ENCODE assay signal across 8 mouse cellular contexts in genomic region chr1:34438381-34439051, GRCm38 (mm10). TPM values are rescaled to one million over a fixed set of nuclear protein-coding genes. Genes with fewer than 3 reads are reported as not detected.
DNase-seq lines count a peak whose midpoint lies in the region; ATAC-seq lines count a peak whose summit lies in the region.

No protein-coding gene starts in this region.

- no peak overlapping the region for H3K27ac ChIP-seq in forebrain, embryonic 12.5 days
- no peak overlapping the region for H3K27ac ChIP-seq in liver, embryonic 13.5 days

- 48% methylated on average over 15 of the region's 20 CpGs for WGBS in forebrain, embryonic 12.5 days
- 24% methylated on average over 17 of the region's 20 CpGs for WGBS in liver, embryonic 13.5 days (ENCODE audit: insufficient replicate concordance)

- H3K4me3 ChIP-seq in forebrain, embryonic 12.5 days (replicated peaks) = peak overlapping the region; percentile 74
- peak overlapping the region; percentile 75 for H3K4me3 ChIP-seq in liver, embryonic 13.5 days (replicated peaks)

- intact Hi-C loops in heart, postnatal 36 days (cut with DNase I) = loop anchor here (10.0 kb wide), 1 partner anchor 624 kb away; the partner anchor contains the start of gene Zfp451
- intact Hi-C loops in left cerebral cortex, postnatal 4 days (cut with DNase I) = no loop called here

- peak; percentile 86 for DNase-seq in heart, adult 11 months
- no peak for DNase-seq in heart, postnatal 36 days
- peak; percentile 17 for DNase-seq in A20 (ENCODE audit: low read depth, low spot score)
- no peak for DNase-seq in liver, embryonic 13.5 days
- DNase-seq in layer of hippocampus, adult 18-20 months (ENCODE audit: low spot score in 2 of 2) = no peak
- no peak for DNase-seq in left cerebral cortex, postnatal 4 days

- peaks cover 33% of the 10 kb centered on the region for H3K4me1 ChIP-seq in forebrain, embryonic 12.5 days
- H3K4me1 ChIP-seq in liver, embryonic 13.5 days (replicated peaks) = peaks cover 51% of the 10 kb centered on the region

- H3K9ac ChIP-seq in forebrain, embryonic 12.5 days = peak overlapping the region; percentile 65
- H3K9ac ChIP-seq in liver, embryonic 13.5 days = peak overlapping the region; percentile 66

- peaks cover 21% of the 10 kb centered on the region for H3K36me3 ChIP-seq in forebrain, embryonic 12.5 days (replicated peaks)
- peaks cover 19% of the 10 kb centered on the region for H3K36me3 ChIP-seq in liver, embryonic 13.5 days

- peak overlapping the region; percentile 70 for H3K4me2 ChIP-seq in forebrain, embryonic 12.5 days
- peak overlapping the region; percentile 79 for H3K4me2 ChIP-seq in liver, embryonic 13.5 days

- H3K9me3 ChIP-seq in forebrain, embryonic 12.5 days = no peaks in the 10 kb centered on the region
- no peaks in the 10 kb centered on the region for H3K9me3 ChIP-seq in liver, embryonic 13.5 days (replicated peaks)

- no peak for ATAC-seq in forebrain, embryonic 12.5 days (ENCODE audit: low FRiP score)
- ATAC-seq in liver, embryonic 13.5 days (ENCODE audit: low read depth) = no peak
- no peak for ATAC-seq in erythroid progenitor cell, adult 5-6 weeks (replicated peaks; ENCODE audit: low FRiP score, poor library complexity, severe bottlenecking)

- no peaks in the 10 kb centered on the region for H3K27me3 ChIP-seq in forebrain, embryonic 12.5 days
- H3K27me3 ChIP-seq in liver, embryonic 13.5 days = no peaks in the 10 kb centered on the region

RNA-seq across cellular contexts. Expression of gene Ccdc115, which starts 1.0 kb away (rescaled TPM):
- total RNA-seq in heart, postnatal 36 days (2021) = 10 to 100 TPM; 14.1 to 15.2 TPM
- 68.9 and 69.8 TPM in 2 replicates for polyA plus RNA-seq in forebrain, embryonic 12.5 days (2016; fragmentation: Nextera tagmentation; extraction: Ambion mirVana)
- 28.2 and 30.8 TPM in 2 replicates for polyA plus RNA-seq in liver, embryonic 13.5 days (2015; fragmentation: Nextera tagmentation; extraction: Ambion mirVana)
- total RNA-seq in erythroid progenitor cell, adult 5-6 weeks (2015; ENCODE audit: low replicate concordance) = 3.2 and 5.0 TPM in 2 replicates
- total RNA-seq in erythroid progenitor cell, adult 5-6 weeks (2017; ENCODE audit: low replicate concordance) = 4.6 and 8.3 TPM in 2 replicates
- 10 to 100 TPM; 16.7 to 17.8 TPM for total RNA-seq in layer of hippocampus, adult 18-20 months (2021)
- total RNA-seq in left cerebral cortex, postnatal 4 days (2021) = 10 to 100 TPM; 22.5 to 29.0 TPM

RNA-seq across cellular contexts. Expression of gene Imp4, which starts 1.1 kb away (rescaled TPM):
- 10 to 100 TPM; 28.3 to 29.2 TPM for total RNA-seq in heart, postnatal 36 days (2021)
- polyA plus RNA-seq in forebrain, embryonic 12.5 days (2016; fragmentation: Nextera tagmentation; extraction: Ambion mirVana) = 71.8 and 81.3 TPM in 2 replicates
- polyA plus RNA-seq in liver, embryonic 13.5 days (2015; fragmentation: Nextera tagmentation; extraction: Ambion mirVana) = 73.8 and 81.4 TPM in 2 replicates
- 5.4 and 8.3 TPM in 2 replicates for total RNA-seq in erythroid progenitor cell, adult 5-6 weeks (2015; ENCODE audit: low replicate concordance)
- 2.6 and 8.3 TPM in 2 replicates for total RNA-seq in erythroid progenitor cell, adult 5-6 weeks (2017; ENCODE audit: low replicate concordance)
- 10 to 100 TPM; 37.9 to 39.0 TPM for total RNA-seq in layer of hippocampus, adult 18-20 months (2021)
- total RNA-seq in left cerebral cortex, postnatal 4 days (2021) = 10 to 100 TPM; 30.5 to 36.7 TPM

RNA-seq across cellular contexts. Expression of gene Ptpn18, which starts 21.0 kb away (rescaled TPM):
- total RNA-seq in heart, postnatal 36 days (2021) = 1 to 10 TPM; 4.8 to 5.6 TPM
- 3.3 and 5.4 TPM in 2 replicates for polyA plus RNA-seq in forebrain, embryonic 12.5 days (2016; fragmentation: Nextera tagmentation; extraction: Ambion mirVana)
- 14.4 and 16.9 TPM in 2 replicates for polyA plus RNA-seq in liver, embryonic 13.5 days (2015; fragmentation: Nextera tagmentation; extraction: Ambion mirVana)
- 9.2 and 11.9 TPM in 2 replicates for total RNA-seq in erythroid progenitor cell, adult 5-6 weeks (2015; ENCODE audit: low replicate concordance)
- 39.5 and 42.1 TPM in 2 replicates for total RNA-seq in erythroid progenitor cell, adult 5-6 weeks (2017; ENCODE audit: low replicate concordance)
- total RNA-seq in layer of hippocampus, adult 18-20 months (2021) = 1 to 10 TPM; 2.8 to 4.6 TPM
- total RNA-seq in left cerebral cortex, postnatal 4 days (2021) = 1 to 10 TPM; 3.4 to 4.0 TPM

RNA-seq across cellular contexts. Expression of gene Prss39, which starts 59.7 kb away (rescaled TPM):
- not detected for total RNA-seq in heart, postnatal 36 days (2021)
- not detected in 2 replicates for polyA plus RNA-seq in forebrain, embryonic 12.5 days (2016; fragmentation: Nextera tagmentation; extraction: Ambion mirVana)
- polyA plus RNA-seq in liver, embryonic 13.5 days (2015; fragmentation: Nextera tagmentation; extraction: Ambion mirVana) = not detected in 2 replicates
- total RNA-seq in erythroid progenitor cell, adult 5-6 weeks (2015; ENCODE audit: low replicate concordance) = not detected in 2 replicates
- total RNA-seq in erythroid progenitor cell, adult 5-6 weeks (2017; ENCODE audit: low replicate concordance) = not detected in 2 replicates
- not detected for total RNA-seq in layer of hippocampus, adult 18-20 months (2021)
- not detected for total RNA-seq in left cerebral cortex, postnatal 4 days (2021)

Comparison
In these comparisons a context has a peak if more than half of its experiments do, and no peak if none do; other contexts are left out.
1. DNase-seq: peak in heart, adult 11 months (single experiment) and A20 (single experiment); none in heart, postnatal 36 days (0 of 2), liver, embryonic 13.5 days (single experiment), layer of hippocampus, adult 18-20 months (0 of 2) and left cerebral cortex, postnatal 4 days (single experiment).